Mouse (Mus musculus) MEL (cell line): ENCODE measurements at regions not wholly inside any gene's neighbourhood (a gene's known extent, or its start where the extent isn't known, plus 50 kb on each side); places are given as distances from the start of the nearest gene placed in this dataset.

Experiments used
- DNase-seq: peaks from one replicate; pipeline ENCODE4 v3.0.0; 2011; ENCODE audit warnings: low read depth, low spot score
- H3K27ac ChIP-seq: 2 replicates; pipeline ENCODE4 v1.5.1; 2012; ENCODE audit warnings: low read depth, mild to moderate bottlenecking, control low read depth, low read length, moderate library complexity; ENCODE audit not compliant: control insufficient read depth
- H3K27me3 ChIP-seq, 2 experiments: fragments of 150-350 bp in 1 of 2; sonication (generic) in 1 of 2; 2 replicates each; pipeline ENCODE4 v1.6.1; 2012; ENCODE audit warnings: low read length in 2 of 2, mild to moderate bottlenecking in 2 of 2, improper control_type of control experiment in 1 of 2, moderate library complexity in 1 of 2; ENCODE audit not compliant: insufficient read depth in 2 of 2, control insufficient read depth in 1 of 2
- H3K36me3 ChIP-seq, 2 experiments: 2 replicates each; pipeline ENCODE4 v1.6.1; 2012 to 2014; ENCODE audit warnings: low read length in 2 of 2, improper control_type of control experiment in 1 of 2, inconsistent platforms in 1 of 2, mild to moderate bottlenecking in 1 of 2; ENCODE audit not compliant: insufficient read depth in 2 of 2, control insufficient read depth in 1 of 2
- H3K4me1 ChIP-seq, 2 experiments: fragments of 150-350 bp in 1 of 2; sonication (generic) in 1 of 2; 2 replicates each; pipeline ENCODE4 v1.6.1; 2012; ENCODE audit warnings: low read length in 2 of 2, improper control_type of control experiment in 1 of 2, mild to moderate bottlenecking in 1 of 2; ENCODE audit not compliant: insufficient read depth in 2 of 2, control insufficient read depth in 1 of 2
- H3K4me3 ChIP-seq, 2 experiments: fragments of 150-350 bp in 1 of 2; sonication (generic) in 1 of 2; 2 replicates each; pipeline ENCODE4 v1.5.1; 2012; ENCODE audit warnings: low read depth in 2 of 2, low read length in 2 of 2, mild to moderate bottlenecking in 2 of 2, moderate library complexity in 2 of 2, control low read depth in 1 of 2, improper control_type of control experiment in 1 of 2; ENCODE audit not compliant: control insufficient read depth in 1 of 2, insufficient read depth in 1 of 2
- H3K79me2 ChIP-seq: 2 replicates; pipeline ENCODE4 v1.6.1; 2012; ENCODE audit warnings: mild to moderate bottlenecking, low read length, moderate library complexity; ENCODE audit not compliant: control insufficient read depth, poor library complexity, insufficient read depth
- H3K9ac ChIP-seq: 2 replicates; pipeline ENCODE4 v1.6.1; 2012; ENCODE audit warnings: low read depth, mild to moderate bottlenecking, control low read depth, low read length, moderate library complexity; ENCODE audit not compliant: control insufficient read depth, poor library complexity, severe bottlenecking
- H3K9me3 ChIP-seq: fragments of 150-350 bp; sonication (generic); replicated peaks from 2 replicates; pipeline ENCODE4 v1.6.1; 2012; ENCODE audit warnings: mild to moderate bottlenecking, low read length, improper control_type of control experiment, moderate library complexity; ENCODE audit not compliant: insufficient read depth
- BHLHE40 ChIP-seq: IDR thresholded peaks from 2 replicates; pipeline ENCODE4 v1.6.1; 2012; ENCODE audit warnings: low read depth, mild to moderate bottlenecking, inconsistent platforms, low read length, improper control_type of control experiment, borderline replicate concordance
- CHD2 ChIP-seq: IDR thresholded peaks from 2 replicates; pipeline ENCODE4 v1.6.1; 2011; ENCODE audit warnings: low read length, improper control_type of control experiment
- CTCF ChIP-seq, 3 experiments: IDR thresholded peaks in 2 of 3; conservative IDR thresholded peaks in 1 of 3; 2 replicates each; pipeline ENCODE4 v1.5.1; 2011 to 2012; ENCODE audit warnings: low read length in 3 of 3, low read depth in 2 of 3, mild to moderate bottlenecking in 2 of 3, improper control_type of control experiment in 1 of 3, inconsistent platforms in 1 of 3, mixed read lengths in 1 of 3, moderate library complexity in 1 of 3; ENCODE audit not compliant: control insufficient read depth in 1 of 3, insufficient read depth in 1 of 3, poor library complexity in 1 of 3, severe bottlenecking in 1 of 3
- ELF1 ChIP-seq: IDR thresholded peaks from 2 replicates; pipeline ENCODE4 v1.6.1; 2014; ENCODE audit warnings: low read depth, mild to moderate bottlenecking, inconsistent platforms, low read length, improper control_type of control experiment, moderate library complexity
- GABPA ChIP-seq: IDR thresholded peaks from 2 replicates; pipeline ENCODE4 v1.6.1; 2012; ENCODE audit warnings: low read depth, mild to moderate bottlenecking, inconsistent platforms, low read length, improper control_type of control experiment, moderate library complexity
- KAT2A ChIP-seq: conservative IDR thresholded peaks from 2 replicates; pipeline ENCODE4 v1.6.1; 2012; ENCODE audit warnings: low read depth, low read length, improper control_type of control experiment, inconsistent platforms
- MAFK ChIP-seq: IDR thresholded peaks from 2 replicates; pipeline ENCODE4 v1.6.1; 2011; ENCODE audit warnings: low read depth, mild to moderate bottlenecking, low read length, improper control_type of control experiment, borderline replicate concordance
- MAX ChIP-seq: IDR thresholded peaks from 2 replicates; pipeline ENCODE4 v1.6.1; 2011; ENCODE audit warnings: low read length, improper control_type of control experiment
- MAZ ChIP-seq: IDR thresholded peaks from 2 replicates; pipeline ENCODE4 v1.6.1; 2012; ENCODE audit warnings: low read depth, mild to moderate bottlenecking, inconsistent platforms, low read length, improper control_type of control experiment
- MEF2A ChIP-seq: IDR thresholded peaks from 2 replicates; pipeline ENCODE4 v1.6.1; 2014; ENCODE audit warnings: low read depth, mild to moderate bottlenecking, inconsistent platforms, low read length, improper control_type of control experiment; ENCODE audit not compliant: poor library complexity, insufficient replicate concordance, severe bottlenecking; ENCODE audit errors: extremely low read depth
- MXI1 ChIP-seq: IDR thresholded peaks from 2 replicates; pipeline ENCODE4 v1.6.1; 2011; ENCODE audit warnings: mild to moderate bottlenecking, low read depth, low read length, improper control_type of control experiment
- MYC ChIP-seq: IDR thresholded peaks from 2 replicates; pipeline ENCODE4 v1.6.1; 2011; ENCODE audit warnings: low read depth, mild to moderate bottlenecking, low read length, improper control_type of control experiment, moderate library complexity
- NRF1 ChIP-seq: IDR thresholded peaks from 2 replicates; pipeline ENCODE4 v1.6.1; 2014; ENCODE audit warnings: low read depth, mild to moderate bottlenecking, inconsistent platforms, low read length, improper control_type of control experiment, moderate library complexity; ENCODE audit not compliant: poor library complexity, insufficient read depth, severe bottlenecking
- POLR2A ChIP-seq, 2 experiments: IDR thresholded peaks; 2 replicates each; pipeline ENCODE4 v1.6.1; 2011 to 2012; ENCODE audit warnings: low read length in 2 of 2, mild to moderate bottlenecking in 2 of 2, control low read depth in 1 of 2, improper control_type of control experiment in 1 of 2, low read depth in 1 of 2, moderate library complexity in 1 of 2; ENCODE audit not compliant: control insufficient read depth in 1 of 2, insufficient read depth in 1 of 2, poor library complexity in 1 of 2
- RCOR1 ChIP-seq: IDR thresholded peaks from 2 replicates; pipeline ENCODE4 v1.6.1; 2012; ENCODE audit warnings: low read depth, mild to moderate bottlenecking, inconsistent platforms, low read length, improper control_type of control experiment
- SIN3A ChIP-seq: IDR thresholded peaks from 2 replicates; pipeline ENCODE4 v1.6.1; 2012; ENCODE audit warnings: low read length, improper control_type of control experiment, inconsistent platforms
- TBP ChIP-seq: IDR thresholded peaks from 2 replicates; pipeline ENCODE4 v1.8.0; 2011; ENCODE audit warnings: low read depth, low read length, improper control_type of control experiment
- TCF12 ChIP-seq: IDR thresholded peaks from 2 replicates; pipeline ENCODE4 v1.6.1; 2014; ENCODE audit warnings: low read depth, mild to moderate bottlenecking, inconsistent platforms, low read length, improper control_type of control experiment, moderate library complexity
- UBTF ChIP-seq: IDR thresholded peaks from 2 replicates; pipeline ENCODE4 v1.6.1; 2012; ENCODE audit warnings: low read depth, mild to moderate bottlenecking, inconsistent platforms, low read length, improper control_type of control experiment, moderate library complexity, borderline replicate concordance; ENCODE audit not compliant: insufficient read depth
- USF1 ChIP-seq: IDR thresholded peaks from 2 replicates; pipeline ENCODE4 v1.6.1; 2014; ENCODE audit warnings: low read depth, mild to moderate bottlenecking, inconsistent platforms, low read length, improper control_type of control experiment, moderate library complexity
- ZKSCAN1 ChIP-seq: IDR thresholded peaks from 2 replicates; pipeline ENCODE4 v1.6.1; 2012; ENCODE audit warnings: low read depth, mild to moderate bottlenecking, inconsistent platforms, low read length, improper control_type of control experiment, moderate library complexity
- ZMIZ1 ChIP-seq: IDR thresholded peaks from 2 replicates; pipeline ENCODE4 v1.6.1; 2012; ENCODE audit warnings: low read depth, mild to moderate bottlenecking, inconsistent platforms, low read length, improper control_type of control experiment, moderate library complexity

DNA sequence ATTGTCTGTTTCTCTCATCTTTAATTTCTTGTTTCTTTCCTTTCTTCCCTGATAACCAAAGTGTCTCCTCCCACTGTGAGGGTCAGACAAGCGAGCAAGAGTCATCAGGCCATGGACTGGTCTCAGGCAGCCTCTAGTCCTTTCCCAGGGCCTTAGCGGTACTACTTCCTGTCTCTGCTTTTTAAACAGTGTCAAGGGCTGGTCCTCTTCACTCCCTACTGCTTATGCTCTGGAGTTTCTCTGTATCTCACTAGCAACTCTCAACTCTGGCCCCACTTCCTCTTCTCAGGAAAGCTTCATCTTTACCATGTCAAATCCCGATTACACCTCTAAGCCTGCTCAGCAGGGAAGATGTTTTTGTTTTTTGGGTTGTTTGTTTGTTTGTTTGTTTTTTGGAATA lies 124.1 kb downstream of the Pten start:
- DNase-seq: peak; percentile 47

DNA sequence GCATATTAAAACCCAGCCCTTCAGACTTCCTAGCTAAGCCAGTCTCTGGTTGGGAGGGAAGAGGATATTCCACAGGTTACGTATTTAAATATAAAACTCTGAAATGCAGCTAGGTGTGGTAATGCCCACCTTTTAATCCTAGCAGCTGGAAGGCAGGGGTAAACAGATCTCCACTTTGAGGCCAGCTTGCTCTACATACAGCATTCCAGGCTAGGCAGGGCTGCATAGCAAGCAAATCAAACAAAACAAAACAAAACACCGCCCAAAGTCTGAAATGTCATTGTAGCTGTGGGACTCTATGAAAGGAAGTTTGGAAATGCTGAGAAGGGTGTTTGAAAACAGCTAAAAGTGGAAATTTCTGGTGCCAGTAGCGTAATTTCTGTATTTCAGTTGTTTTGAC lies 127.0 kb downstream of the Pten start:
- peaks cover 0 to 6% of the 10 kb centered on the region in 2 experiments; a peak in 2 of 4 replicates for H3K4me1 ChIP-seq
- H3K79me2 ChIP-seq: no peaks in the 10 kb centered on the region
- H3K9me3 ChIP-seq: no peaks in the 10 kb centered on the region
- no peak for DNase-seq
- H3K4me3 ChIP-seq: no peak overlapping the region
- TF ChIP-seq CTCF (IDR thresholded peaks at IDR 0.05 in 2 of 3, conservative IDR thresholded peaks at IDR 0.05 in 1 of 3; ENCODE audit: control insufficient read depth in 1 of 3, insufficient read depth in 1 of 3, low read depth in 2 of 3, low read length in 3 of 3, poor library complexity in 1 of 3, severe bottlenecking in 1 of 3) (no peak), MAFK (no peak), GABPA (no peak), ELF1 (no peak), POLR2A (IDR thresholded peaks at IDR 0.05; ENCODE audit: control insufficient read depth in 1 of 2, insufficient read depth in 1 of 2, low read depth in 1 of 2, low read length in 2 of 2, poor library complexity in 1 of 2) (no peak), MAX (no peak)
- H3K9ac ChIP-seq: no peak overlapping the region
- H3K27me3 ChIP-seq: no peaks in the 10 kb centered on the region
- no peak overlapping the region for H3K27ac ChIP-seq
- H3K36me3 ChIP-seq: no peaks in the 10 kb centered on the region

More for the DNA sequence above, 124.1 kb downstream of the Pten start:
- no peaks in the 10 kb centered on the region for H3K79me2 ChIP-seq
- no peaks in the 10 kb centered on the region for H3K9me3 ChIP-seq
- peaks cover 0 to 6% of the 10 kb centered on the region in 2 experiments; a peak in 2 of 4 replicates for H3K4me1 ChIP-seq
- H3K9ac ChIP-seq: no peak overlapping the region
- no peak overlapping the region for H3K4me3 ChIP-seq
- no peak overlapping the region for H3K27ac ChIP-seq
- H3K36me3 ChIP-seq: no peaks in the 10 kb centered on the region
- H3K27me3 ChIP-seq: no peaks in the 10 kb centered on the region
- TF ChIP-seq NRF1 (no peak), ZKSCAN1 (no peak), TBP (no peak), ELF1 (no peak), TCF12 (no peak), BHLHE40 (no peak), RCOR1 (no peak), MXI1 (no peak), CTCF (IDR thresholded peaks at IDR 0.05 in 2 of 3, conservative IDR thresholded peaks at IDR 0.05 in 1 of 3; ENCODE audit: control insufficient read depth in 1 of 3, insufficient read depth in 1 of 3, low read depth in 2 of 3, low read length in 3 of 3, poor library complexity in 1 of 3, severe bottlenecking in 1 of 3) (no peak), MYC (no peak), MAZ (no peak), KAT2A (no peak), CHD2 (no peak), UBTF (no peak), ZMIZ1 (no peak), MEF2A (no peak), USF1 (no peak), SIN3A (no peak)
- TF ChIP-seq, all 39 proteins: peak for 0
